Mouse (Mus musculus) spleen, adult 2 months (tissue): ENCODE results near the gene Xab2. TPM values are rescaled to one million over a fixed set of nuclear protein-coding genes. Genes with fewer than 3 reads are reported as not detected.

ENCODE experiments used
- DNase-seq, 2 experiments: peaks; one replicate each; pipeline versions ENCODE4 v3.0.0 to v3.0.0-alpha.2; 2012 to 2021; ENCODE audit warnings: low spot score in 2 of 2, low read depth in 1 of 2
- H3K27ac ChIP-seq: fragments of 200-500 bp; 2 replicates; pipeline ENCODE4 v1.5.1; 2012; ENCODE audit warnings: low read length, inconsistent platforms; ENCODE audit not compliant: insufficient read depth
- H3K27me3 ChIP-seq: fragments of 200-500 bp; 2 replicates; pipeline ENCODE4 v1.6.1; 2012; ENCODE audit warnings: mild to moderate bottlenecking, moderate library complexity, low read length, inconsistent platforms; ENCODE audit not compliant: control insufficient read depth, insufficient read depth
- H3K36me3 ChIP-seq: fragments of 200-500 bp; 2 replicates; pipeline ENCODE4 v1.6.1; 2012; ENCODE audit warnings: mild to moderate bottlenecking, low read length, inconsistent platforms; ENCODE audit not compliant: control insufficient read depth, insufficient read depth
- H3K4me1 ChIP-seq: fragments of 200-500 bp; 2 replicates; pipeline ENCODE4 v1.6.1; 2011; ENCODE audit warnings: inconsistent platforms; ENCODE audit not compliant: control insufficient read depth, insufficient read depth, insufficient read length
- H3K4me3 ChIP-seq: fragments of 200-500 bp; 2 replicates; pipeline ENCODE4 v1.5.1; 2011; ENCODE audit warnings: mild to moderate bottlenecking, inconsistent platforms; ENCODE audit not compliant: insufficient read depth, insufficient read length; ENCODE audit errors: extremely low read depth
- CTCF ChIP-seq: fragments of 200-500 bp; IDR thresholded peaks from 2 replicates; pipeline ENCODE4 v1.5.1; 2011; ENCODE audit warnings: mild to moderate bottlenecking, inconsistent platforms; ENCODE audit not compliant: insufficient read depth, insufficient read length, insufficient replicate concordance; ENCODE audit errors: extremely low read depth
- POLR2A ChIP-seq: fragments of 200-500 bp; IDR thresholded peaks from 2 replicates; pipeline ENCODE4 v1.6.1; 2011; ENCODE audit warnings: low read depth, low read length, inconsistent platforms
- WGBS: fragments of 180-500 bp; shearing (Covaris S2); methylation state at CpG from one replicate; pipeline ENCODE4 v1.1.7; 2018; 5-methylcytosine and 5-hydroxymethylcytosine counted together
- polyA plus RNA-seq: library from polyadenylated mRNA; depleted of rRNA; stranded (reverse); fragments of >200 nt; gene quantifications from 2 replicates; pipeline ENCODE4 v1.2.3, GENCODE M21; 2012; rRNA removed

Gene Xab2
- 61.9 and 71.5 TPM in 2 replicates for polyA plus RNA-seq

DNA sequence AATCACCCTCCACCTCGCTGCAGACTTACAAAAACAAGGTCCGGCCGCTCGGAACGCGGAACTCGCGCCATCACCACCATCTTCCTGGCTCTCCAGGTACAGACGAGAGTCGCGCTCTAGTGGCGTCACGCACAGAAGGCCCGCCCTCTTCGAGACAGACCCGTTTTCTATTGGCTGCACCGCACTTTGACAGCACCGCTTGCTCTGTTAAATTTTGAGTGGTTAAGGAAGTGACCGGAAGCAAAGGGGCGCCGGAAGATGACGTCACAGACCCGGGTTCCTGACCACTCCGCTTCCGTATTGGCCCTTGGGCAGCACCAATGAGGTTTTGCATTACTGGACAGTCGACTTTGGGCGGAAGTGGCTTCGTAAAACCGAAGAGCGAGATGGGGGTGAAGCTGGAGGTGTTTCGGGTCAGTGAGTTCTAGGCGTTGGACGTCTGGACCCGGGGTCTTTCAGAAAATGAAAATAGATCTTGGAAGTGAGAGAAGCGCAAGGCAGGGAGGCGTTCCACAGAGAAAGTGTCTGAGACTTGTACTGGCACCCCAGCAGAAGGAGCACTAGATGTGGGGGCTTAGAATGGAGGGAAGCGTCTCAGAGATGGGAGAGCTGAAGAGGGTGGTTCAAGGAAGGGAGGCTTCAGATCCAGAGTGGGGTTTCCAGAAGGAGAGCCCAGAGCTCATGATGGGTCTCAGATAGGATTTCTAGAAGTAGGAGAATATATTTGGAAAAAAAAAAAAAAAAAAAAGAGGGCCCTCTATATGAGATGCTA lies at the start of gene Xab2, which contains the start of gene Pet100:
Gene Xab2, minus strand, starts transcription at position 118 of the 772 bp plus-strand sequence.
Gene Pet100, plus strand, starts transcription at position 350 of the 772 bp plus-strand sequence.
- Histone ChIP-seq H3K27ac (no peak within 1 kb of the TSS), H3K27me3 (no peaks in the 10 kb centered on the region), H3K4me1 (peaks cover 3% of the 10 kb centered on the region; the same call in 1 of the 2 replicates), H3K36me3 (peaks cover 12% of the 10 kb centered on the region), H3K4me3 (peak within 1 kb of the TSS; percentile 74)
- under 1% methylated on average over 37 of the region's 37 CpGs for WGBS
- DNase-seq: peak; percentile 97 to 100
- TF ChIP-seq CTCF (no peak), POLR2A (peak; percentile 70)

DNA sequence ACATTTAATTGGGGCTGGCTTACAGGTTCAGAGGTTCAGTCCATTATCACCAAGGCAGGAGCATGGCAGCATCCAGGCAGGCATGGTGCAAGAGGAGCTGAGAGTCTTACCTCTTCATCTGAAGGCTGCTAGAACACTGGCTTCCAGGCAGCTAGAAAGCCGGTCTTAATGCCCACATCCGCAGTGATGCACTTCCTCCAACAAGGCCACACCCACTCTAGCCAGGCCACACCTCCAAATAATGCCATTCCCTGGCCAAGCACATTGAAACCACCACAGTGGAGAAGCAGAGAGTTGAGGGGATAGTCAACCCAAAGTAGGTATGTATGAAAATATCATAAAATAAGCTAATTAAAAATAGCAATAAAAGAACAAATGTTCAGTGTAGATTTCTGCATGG lies 49.3 kb upstream of the Xab2 start:
- H3K27ac ChIP-seq: peak overlapping the region; percentile 27; the same call in 1 of the 2 replicates
- no peaks in the 10 kb centered on the region for H3K27me3 ChIP-seq
- H3K4me1 ChIP-seq: peaks cover 6% of the 10 kb centered on the region; the same call in 1 of the 2 replicates
- TF ChIP-seq CTCF (no peak), POLR2A (no peak)
- WGBS: 22% methylated on average over 2 of the region's 2 CpGs
- H3K36me3 ChIP-seq: no peaks in the 10 kb centered on the region
- H3K4me3 ChIP-seq: no peak overlapping the region
- DNase-seq: peak in 1 of 2 experiments; percentile 49

DNA sequence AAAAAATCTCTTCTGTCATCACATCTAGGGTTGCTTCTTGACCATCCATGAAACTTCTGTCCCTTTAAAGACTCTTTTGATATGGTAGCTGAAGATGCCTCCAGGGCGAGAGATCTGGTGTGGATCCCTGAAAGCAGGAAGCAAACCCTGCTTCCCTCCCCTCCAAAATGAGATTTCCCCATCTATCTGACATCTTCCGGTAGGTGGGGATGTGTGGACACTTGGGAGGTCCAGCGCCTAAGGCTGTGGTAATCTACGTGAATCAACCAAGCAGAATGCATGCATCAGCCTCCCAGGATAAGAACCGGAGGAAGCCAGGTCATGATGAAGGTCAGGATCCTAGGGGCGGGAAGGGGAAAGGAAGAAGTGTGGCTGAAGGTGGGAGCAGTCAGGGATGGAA lies 44.4 kb upstream of the Xab2 start, which contains the start of gene Mcemp1:
Gene Mcemp1, plus strand, starts transcription at position 248 of the 400 bp plus-strand sequence.
- Histone ChIP-seq H3K36me3 (no peaks in the 10 kb centered on the region), H3K27me3 (no peaks in the 10 kb centered on the region), H3K27ac (peak within 1 kb of the TSS; percentile 60; the same call in 1 of the 2 replicates), H3K4me1 (peaks cover 17% of the 10 kb centered on the region; the same call in 1 of the 2 replicates), H3K4me3 (peak within 1 kb of the TSS; percentile 6; the same call in 1 of the 2 replicates)
- 82% methylated on average over 6 of the region's 6 CpGs for WGBS
- TF ChIP-seq CTCF (no peak), POLR2A (no peak)
- no peak for DNase-seq

DNA sequence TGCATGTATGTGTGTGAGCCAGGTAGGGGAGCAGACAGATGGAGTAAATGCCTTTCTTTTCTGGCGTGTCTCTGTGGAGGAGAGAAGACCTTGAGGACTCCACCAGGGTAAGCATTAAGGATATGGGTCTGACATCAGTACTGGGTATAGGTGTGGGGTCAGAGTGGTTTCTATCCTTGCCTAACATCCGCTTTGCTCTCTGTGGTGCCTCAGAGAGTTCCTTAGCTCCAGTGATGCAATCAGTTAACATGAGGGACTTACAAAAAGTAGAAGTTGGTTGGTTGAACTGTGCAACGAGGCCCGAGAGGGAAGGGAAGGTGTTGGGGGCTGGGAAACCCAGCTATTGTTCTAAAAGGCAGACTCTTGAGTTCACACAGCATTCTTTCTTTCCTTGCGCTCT lies 43.3 kb upstream of the Xab2 start:
- DNase-seq: no peak
- Histone ChIP-seq H3K36me3 (no peaks in the 10 kb centered on the region), H3K27ac (peak overlapping the region; percentile 60), H3K4me1 (peaks cover 17% of the 10 kb centered on the region), H3K4me3 (no peak overlapping the region), H3K27me3 (no peaks in the 10 kb centered on the region)
- TF ChIP-seq POLR2A: no peak
- TF ChIP-seq CTCF: no peak
- 26% methylated on average over 5 of the region's 5 CpGs for WGBS

DNA sequence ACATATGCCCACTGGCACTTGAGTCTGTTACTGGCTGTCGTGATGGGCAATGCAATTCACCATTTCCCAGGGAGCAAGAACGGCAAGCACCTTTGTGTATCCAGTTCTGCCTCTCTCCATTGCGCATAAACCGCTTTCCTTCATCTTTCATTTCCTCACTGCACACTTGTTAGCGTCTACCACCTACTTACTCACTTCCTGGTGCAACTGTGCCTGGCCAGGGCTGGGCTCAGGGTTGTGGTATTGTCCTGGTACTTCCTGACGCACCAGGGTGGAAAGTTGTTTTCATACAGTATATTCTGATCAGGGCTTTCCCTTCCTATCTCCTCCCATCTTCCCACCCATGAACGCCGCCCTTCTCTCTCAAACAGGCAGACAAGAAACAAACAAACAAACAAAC lies 39.8 kb upstream of the Xab2 start:
- Histone ChIP-seq H3K27ac (peak overlapping the region; percentile 7), H3K27me3 (no peaks in the 10 kb centered on the region), H3K36me3 (no peaks in the 10 kb centered on the region), H3K4me1 (peaks cover 16% of the 10 kb centered on the region), H3K4me3 (no peak overlapping the region)
- WGBS: 31% methylated on average over 8 of the region's 8 CpGs
- TF ChIP-seq CTCF: no peak
- no peak for TF ChIP-seq POLR2A
- DNase-seq: no peak

DNA sequence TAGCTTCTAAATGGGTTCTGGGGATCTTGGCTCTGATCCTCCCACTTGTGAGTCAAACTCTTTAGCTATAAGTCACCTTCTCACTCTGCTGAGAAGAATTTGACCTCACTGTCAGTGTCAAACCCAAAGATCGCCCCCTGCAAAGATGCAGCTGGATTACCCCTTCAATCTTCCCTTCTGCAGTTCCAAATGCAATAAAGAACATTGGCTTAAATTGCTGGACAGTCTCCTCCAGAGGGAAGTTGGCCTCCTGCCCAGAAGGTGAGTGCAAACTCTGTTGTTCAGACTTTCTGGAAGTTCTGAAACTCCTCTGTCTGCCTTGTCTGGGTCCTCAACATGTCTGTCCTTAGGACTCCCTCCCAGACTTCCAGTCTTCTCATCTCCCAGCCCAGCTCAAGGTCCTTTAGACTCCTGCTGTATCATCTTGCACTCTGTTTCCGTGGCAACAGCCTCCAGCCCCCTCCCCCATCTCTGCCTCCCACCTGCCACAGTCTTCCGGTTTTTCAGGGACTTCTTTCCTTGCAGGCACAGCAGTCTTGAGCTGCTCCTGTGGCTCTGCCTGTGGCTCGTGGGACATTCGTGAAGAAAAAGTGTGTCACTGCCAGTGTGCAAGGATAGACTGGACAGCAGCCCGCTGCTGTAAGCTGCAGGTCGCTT lies 35.7 kb upstream of the Xab2 start:
- H3K4me1 ChIP-seq: peaks cover 4% of the 10 kb centered on the region
- 32% methylated on average over 7 of the region's 7 CpGs for WGBS

More for the DNA sequence above, 35.7 kb upstream of the Xab2 start:
- DNase-seq: no peak
- H3K27me3 ChIP-seq: no peaks in the 10 kb centered on the region
- H3K4me3 ChIP-seq: no peak overlapping the region
- H3K27ac ChIP-seq: no peak overlapping the region
- TF ChIP-seq POLR2A (no peak), CTCF (no peak)
- no peaks in the 10 kb centered on the region for H3K36me3 ChIP-seq
